Mouse (Mus musculus): ENCODE data around the gene Wfikkn1. TPM values are rescaled to one million over a fixed set of nuclear protein-coding genes. Genes with fewer than 3 reads are reported as not detected.
A peak's percentile ranks its signal among the peaks of the same experiment; 100 is the strongest.

Gene Wfikkn1
- total RNA-seq, 2 experiments from 2014 or later, result 1.7 to 2.2 TPM

- no peak for DNase-seq (ENCODE audit: low spot score in 2 of 2)
Observed at GRCm38 (mm10) chr17:25869498-25869897, 11.2 kb downstream of the Wfikkn1 start.

- peak; percentile 79 to 86 for DNase-seq (ENCODE audit: low spot score in 2 of 2)
Observed at GRCm38 (mm10) chr17:25868601-25869191, 12.0 kb downstream of the Wfikkn1 start, which contains the start of gene Mcrip2. Gene Mcrip2 (minus strand): TSS chr17:25868764.

GRCm38 (mm10) chr17:25867836-25868600 lies 12.6 kb downstream of the Wfikkn1 start:
- DNase-seq (ENCODE audit: low spot score in 2 of 2), result no peak

- no peak for DNase-seq (ENCODE audit: low spot score in 2 of 2)
Observed at GRCm38 (mm10) chr17:25867509-25867835, 13.2 kb downstream of the Wfikkn1 start.

GRCm38 (mm10) chr17:25866172-25866571 lies 14.5 kb downstream of the Wfikkn1 start:
- no peak for DNase-seq (ENCODE audit: low spot score in 2 of 2)

- no peak for DNase-seq (ENCODE audit: low spot score in 2 of 2)
Observed at GRCm38 (mm10) chr17:25865288-25865687, 15.4 kb downstream of the Wfikkn1 start.

- DNase-seq (ENCODE audit: low spot score in 2 of 2), result no peak
Observed at GRCm38 (mm10) chr17:25864311-25864710, 16.3 kb downstream of the Wfikkn1 start.

- no peak for DNase-seq (ENCODE audit: low spot score in 2 of 2)
Observed at GRCm38 (mm10) chr17:25863681-25864080, 17.0 kb downstream of the Wfikkn1 start.

GRCm38 (mm10) chr17:25861704-25862612 lies 18.7 kb downstream of the Wfikkn1 start:
- DNase-seq (ENCODE audit: low spot score in 2 of 2), result no peak

- DNase-seq (ENCODE audit: low spot score in 2 of 2), result peak; percentile 93 to 96
Observed at GRCm38 (mm10) chr17:25860832-25861703, 19.6 kb downstream of the Wfikkn1 start, which contains the start of gene Wdr90. Gene Wdr90 (minus strand): TSS chr17:25861501.

- no peak for DNase-seq (ENCODE audit: low spot score in 2 of 2)
Observed at GRCm38 (mm10) chr17:25860229-25860628, 20.4 kb downstream of the Wfikkn1 start.

GRCm38 (mm10) chr17:25844396-25844901 lies 36.2 kb downstream of the Wfikkn1 start, which contains the start of gene Rhot2:
Gene Rhot2 (minus strand): TSS chr17:25844851.
- DNase-seq (ENCODE audit: low spot score in 2 of 2), result peak; percentile 94 to 96

GRCm38 (mm10) chr17:25843636-25844395 lies 36.8 kb downstream of the Wfikkn1 start:
- no peak for DNase-seq (ENCODE audit: low spot score in 2 of 2)

- no peak for DNase-seq (ENCODE audit: low spot score in 2 of 2)
Observed at GRCm38 (mm10) chr17:25843122-25843521, 37.5 kb downstream of the Wfikkn1 start.

GRCm38 (mm10) chr17:25842509-25842908 lies 38.1 kb downstream of the Wfikkn1 start:
- DNase-seq (ENCODE audit: low spot score in 2 of 2), result no peak

- DNase-seq (ENCODE audit: low spot score in 2 of 2), result no peak
Observed at GRCm38 (mm10) chr17:25841117-25841880, 39.4 kb downstream of the Wfikkn1 start, which contains the start of gene Gm20683. Gene Gm20683 (minus strand): TSS chr17:25841763.

- DNase-seq (ENCODE audit: low spot score in 2 of 2), result no peak
Observed at GRCm38 (mm10) chr17:25840519-25840918, 40.1 kb downstream of the Wfikkn1 start.

GRCm38 (mm10) chr17:25839455-25840235 lies 41.0 kb downstream of the Wfikkn1 start:
- DNase-seq (ENCODE audit: low spot score in 2 of 2), result no peak
